ENCODE assay signal across 29 mouse cellular contexts in the genomic region with DNA sequence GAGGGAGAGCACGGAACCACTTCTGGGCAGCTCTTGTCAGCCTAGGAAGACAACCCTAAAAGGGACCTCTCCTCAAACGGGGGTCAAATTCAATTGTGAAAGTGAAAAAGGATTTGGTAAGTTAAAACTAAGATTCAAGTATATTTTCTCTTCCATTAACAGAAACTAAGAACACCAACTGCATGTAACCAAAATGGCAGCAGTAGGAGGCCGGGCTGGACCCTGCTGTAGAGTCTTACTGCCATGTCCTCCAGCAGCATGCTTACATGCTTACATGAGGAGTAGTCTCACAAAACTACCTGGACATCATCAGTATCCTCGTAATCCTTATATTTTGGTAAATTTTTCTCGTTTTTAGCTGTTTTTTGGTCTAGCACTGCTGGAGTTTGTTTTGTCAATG.
A peak's percentile ranks its signal among the peaks of the same experiment; 100 is the strongest.
DNase-seq lines count a peak whose midpoint lies in the region; ATAC-seq and TF ChIP-seq lines count a peak whose summit lies in the region.
"Had no signal": no experiment of that assay in that cellular context is flagged by ENCODE, and none has a peak within 500 bp of the region (broad histone marks: within the 10 kb centered on the region; RNA-seq: fewer than 3 reads in every experiment).

No protein-coding gene starts in this region.

- peaks cover 6% of the 10 kb centered on the region; the same call in 1 of the 2 replicates for H3K4me1 ChIP-seq in forebrain, embryonic 11.5 days (replicated peaks; ENCODE audit: control insufficient read depth, insufficient read depth, low read length)
- H3K4me1 ChIP-seq in forebrain, embryonic 16.5 days (replicated peaks; ENCODE audit: control insufficient read depth, insufficient read depth, low read length): peaks cover 8% of the 10 kb centered on the region
- H3K4me1 ChIP-seq in forebrain, embryonic 12.5 days: peaks cover 13% of the 10 kb centered on the region
- H3K4me1 ChIP-seq in hindbrain, postnatal 0 days (ENCODE audit: insufficient read depth, low read length): no peaks in the 10 kb centered on the region
- H3K4me1 ChIP-seq: embryonic facial prominence, embryonic 15.5 days; kidney, embryonic 15.5 days; limb, embryonic 15.5 days had no signal

- H3K4me3 ChIP-seq in forebrain, embryonic 11.5 days (ENCODE audit: low read depth, low read length): no peak overlapping the region
- H3K4me3 ChIP-seq in forebrain, embryonic 16.5 days (replicated peaks; ENCODE audit: low read length): no peak overlapping the region
- no peak overlapping the region for H3K4me3 ChIP-seq in layer of hippocampus, adult 2 months
- H3K4me3 ChIP-seq in forebrain, embryonic 12.5 days (replicated peaks): no peak overlapping the region
- no peak overlapping the region for H3K4me3 ChIP-seq in hindbrain, postnatal 0 days (ENCODE audit: low read length)
- H3K4me3 ChIP-seq: embryonic facial prominence, embryonic 15.5 days; gastrocnemius, adult 2 months; heart, adult 2 months; heart, embryonic 12.5 days; kidney, embryonic 15.5 days; limb, embryonic 15.5 days; myocyte; neural tube, embryonic 12.5 days had no signal

- no peak for ATAC-seq in forebrain, embryonic 11.5 days (replicated peaks; ENCODE audit: low FRiP score)
- no peak for ATAC-seq in forebrain, embryonic 16.5 days
- ATAC-seq in forebrain, embryonic 12.5 days (ENCODE audit: low FRiP score): no peak
- ATAC-seq in hindbrain, postnatal 0 days: no peak

- H3K27me3 ChIP-seq in forebrain, embryonic 11.5 days (ENCODE audit: control insufficient read depth, insufficient read depth, low read length): no peaks in the 10 kb centered on the region
- no peaks in the 10 kb centered on the region for H3K27me3 ChIP-seq in forebrain, embryonic 16.5 days (replicated peaks; ENCODE audit: control insufficient read depth, insufficient read depth, low read length)
- no peaks in the 10 kb centered on the region for H3K27me3 ChIP-seq in forebrain, embryonic 12.5 days
- no peaks in the 10 kb centered on the region for H3K27me3 ChIP-seq in hindbrain, postnatal 0 days (ENCODE audit: insufficient read depth, low read length)
- H3K27me3 ChIP-seq: embryonic facial prominence, embryonic 15.5 days; heart, embryonic 12.5 days; kidney, embryonic 15.5 days; limb, embryonic 15.5 days; neural tube, embryonic 12.5 days had no signal

- H3K4me2 ChIP-seq in forebrain, embryonic 11.5 days (ENCODE audit: low read depth, low read length, severe bottlenecking): no peak overlapping the region
- no peak overlapping the region for H3K4me2 ChIP-seq in forebrain, embryonic 16.5 days (ENCODE audit: low read length)
- no peak overlapping the region for H3K4me2 ChIP-seq in forebrain, embryonic 12.5 days
- H3K4me2 ChIP-seq in hindbrain, postnatal 0 days (ENCODE audit: low read depth, low read length): no peak overlapping the region
- H3K4me2 ChIP-seq: embryonic facial prominence, embryonic 15.5 days; heart, embryonic 12.5 days; kidney, embryonic 15.5 days; limb, embryonic 15.5 days; neural tube, embryonic 12.5 days had no signal

- no peak for DNase-seq in forebrain, embryonic 11.5 days (ENCODE audit: low spot score)
- no peak for DNase-seq in layer of hippocampus, adult 2 months (ENCODE audit: low spot score in 2 of 2)
- DNase-seq in layer of hippocampus, postnatal 10 days (ENCODE audit: low spot score in 2 of 2): no peak
- no peak for DNase-seq in hindbrain, postnatal 0 days (ENCODE audit: low spot score)
- DNase-seq in lung, postnatal 25 days (ENCODE audit: low spot score): no peak
- DNase-seq: adrenal gland, adult 8-10 months; cerebellum, adult 2 months; cerebellum, postnatal 14 days; gastrocnemius, adult 2 months; gastrocnemius, postnatal 36 days; heart, adult 2 months; kidney, adult 18-20 months; kidney, postnatal 25 days; left cerebral cortex, postnatal 4 days; lung, adult 2 months; lung, postnatal 10 days; right cerebral cortex, postnatal 4 days; thymus, postnatal 4 days had no signal

- no peaks in the 10 kb centered on the region for H3K9me3 ChIP-seq in forebrain, embryonic 11.5 days (ENCODE audit: control insufficient read depth, low read length)
- no peaks in the 10 kb centered on the region for H3K9me3 ChIP-seq in forebrain, embryonic 16.5 days (ENCODE audit: control insufficient read depth, low read length)
- H3K9me3 ChIP-seq in forebrain, embryonic 12.5 days: no peaks in the 10 kb centered on the region
- H3K9me3 ChIP-seq in hindbrain, postnatal 0 days (ENCODE audit: low read length): no peaks in the 10 kb centered on the region
- H3K9me3 ChIP-seq: embryonic facial prominence, embryonic 15.5 days; G1E; heart, embryonic 12.5 days; kidney, embryonic 15.5 days; limb, embryonic 15.5 days; neural tube, embryonic 12.5 days had no signal

- no peak overlapping the region for H3K9ac ChIP-seq in forebrain, embryonic 11.5 days (ENCODE audit: low read length)
- no peak overlapping the region; the same call in 1 of the 2 replicates for H3K9ac ChIP-seq in forebrain, embryonic 16.5 days (replicated peaks; ENCODE audit: low read depth, low read length)
- no peak overlapping the region for H3K9ac ChIP-seq in forebrain, embryonic 12.5 days
- H3K9ac ChIP-seq in hindbrain, postnatal 0 days (replicated peaks; ENCODE audit: low read length): no peak overlapping the region
- H3K9ac ChIP-seq: embryonic facial prominence, embryonic 15.5 days; heart, embryonic 12.5 days; kidney, embryonic 15.5 days; limb, embryonic 15.5 days; liver, embryonic 14.5 days; neural tube, embryonic 12.5 days had no signal

- no peaks in the 10 kb centered on the region for H3K36me3 ChIP-seq in forebrain, embryonic 11.5 days (ENCODE audit: control insufficient read depth, insufficient read depth, low read length)
- no peaks in the 10 kb centered on the region for H3K36me3 ChIP-seq in forebrain, embryonic 16.5 days (ENCODE audit: control insufficient read depth, insufficient read depth)
- no peaks in the 10 kb centered on the region for H3K36me3 ChIP-seq in forebrain, embryonic 12.5 days (replicated peaks)
- H3K36me3 ChIP-seq in hindbrain, postnatal 0 days (ENCODE audit: insufficient read depth, low read length): no peaks in the 10 kb centered on the region
- H3K36me3 ChIP-seq: embryonic facial prominence, embryonic 15.5 days; limb, embryonic 15.5 days; neural tube, embryonic 12.5 days had no signal

- no peak for TF ChIP-seq CTCF in layer of hippocampus, adult 2 months (conservative IDR thresholded peaks at IDR 0.05)
- TF ChIP-seq CTCF in hindbrain, postnatal 0 days (IDR thresholded peaks at IDR 0.05; ENCODE audit: low read depth): no peak

- WGBS in forebrain, embryonic 11.5 days: 80% methylated on average over 5 of the region's 5 CpGs
- WGBS in forebrain, embryonic 16.5 days: 75% methylated on average over 5 of the region's 5 CpGs
- 80% methylated on average over 5 of the region's 5 CpGs for WGBS in forebrain, embryonic 12.5 days
- 86% methylated on average over 5 of the region's 5 CpGs for WGBS in hindbrain, postnatal 0 days

- peak overlapping the region; percentile 59; the same call in 1 of the 2 replicates for H3K27ac ChIP-seq in forebrain, embryonic 11.5 days (ENCODE audit: low read depth, low read length)
- no peak overlapping the region; the same call in 1 of the 2 replicates for H3K27ac ChIP-seq in forebrain, embryonic 16.5 days (ENCODE audit: low read length)
- H3K27ac ChIP-seq in layer of hippocampus, adult 2 months: peak overlapping the region; percentile 40; the same call in 1 of the 2 replicates
- H3K27ac ChIP-seq in forebrain, embryonic 12.5 days: peak overlapping the region; percentile 39; the same call in 1 of the 2 replicates
- peak overlapping the region; percentile 26; the same call in 1 of the 2 replicates for H3K27ac ChIP-seq in hindbrain, postnatal 0 days
- H3K27ac ChIP-seq: embryonic facial prominence, embryonic 15.5 days; gastrocnemius, adult 2 months; heart, adult 2 months; kidney, embryonic 15.5 days; limb, embryonic 15.5 days; liver, embryonic 14.5 days; neural tube, embryonic 12.5 days; stomach, postnatal 0 days had no signal
